Mouse (Mus musculus) granulocyte monocyte progenitor cell, adult 5-6 weeks (primary cell): Measurements from ENCODE around the gene Ubn2. TPM values are rescaled to one million over a fixed set of nuclear protein-coding genes. Genes with fewer than 3 reads are reported as not detected.
"Not testable (repeated sequence)": the region's sequence is repeated elsewhere in the genome, so short reads cannot be mapped to it uniquely, and the experiment has no call there.

Experiments
- ATAC-seq: replicated peaks from 2 replicates; pipeline ENCODE4 v1.8.0; 2016; ENCODE audit warnings: mild to moderate bottlenecking, moderate TSS enrichment, inconsistent platforms; ENCODE audit not compliant: poor library complexity, severe bottlenecking
- total RNA-seq, 2 experiments: library from RNA; stranded (forward) in 1 of 2; stranded (reverse) in 1 of 2; fragments of 200-712, 200-1000 nt in 1 of 2; fragments of >200 nt in 1 of 2; fragmentation: Nextera tagmentation in 1 of 2; gene quantifications; 2 replicates each; pipeline ENCODE4 v1.2.3; 2014 to 2017

The Ubn2 gene
- total RNA-seq, 2 experiments from 2014 or later: 27.8 to 48.2 TPM

GRCm38 (mm10) chr6:38533428-38534405 lies 100.0 kb downstream of the Ubn2 start, which contains the start of gene Fmc1:
TSS of gene Fmc1 (plus strand) at chr6:38533502.
- peak; percentile 64 for ATAC-seq

DNA sequence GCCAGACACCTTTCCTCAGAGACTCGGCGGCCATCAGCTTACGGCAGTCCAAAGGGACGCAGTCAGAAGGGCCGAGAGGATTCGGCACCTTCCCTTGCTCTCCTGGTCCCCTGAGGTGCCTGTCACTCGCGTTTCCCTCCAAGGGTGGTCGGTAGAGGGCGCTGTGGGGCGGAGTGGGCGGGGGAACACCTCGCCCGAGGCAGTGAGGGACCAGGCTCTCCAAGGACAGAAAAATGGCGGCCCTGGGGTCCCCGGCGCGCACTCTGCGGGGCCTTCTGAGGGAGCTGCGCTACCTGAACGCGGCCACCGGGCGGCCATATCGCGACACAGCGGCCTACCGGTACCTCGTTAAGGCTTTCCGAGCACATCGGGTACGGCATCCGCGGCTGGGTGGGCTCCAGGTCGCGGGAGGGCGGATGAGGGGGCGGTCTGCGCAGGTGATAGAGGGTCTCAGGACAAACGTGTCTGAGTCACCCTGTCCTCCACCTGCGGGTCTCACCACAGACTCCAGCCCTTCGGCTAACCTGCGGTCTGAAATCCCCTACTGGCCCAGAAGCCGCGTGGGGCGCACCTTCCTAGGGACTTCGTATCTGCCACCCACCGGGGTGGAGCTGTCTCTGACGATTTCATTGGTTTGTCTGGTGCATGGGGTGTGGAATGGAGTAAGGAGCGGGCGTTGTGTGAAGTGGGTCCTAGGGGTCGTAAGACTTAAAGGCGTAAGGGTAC lies 101.1 kb downstream of the Ubn2 start:
- ATAC-seq: peak; percentile 59

GRCm38 (mm10) chr6:38535366-38535690 lies 101.6 kb downstream of the Ubn2 start:
- no peak for ATAC-seq

- ATAC-seq: no peak
These were observed 102.0 kb downstream of the Ubn2 start for GRCm38 (mm10) chr6:38535788-38536187.

GRCm38 (mm10) chr6:38544141-38544540 lies 110.4 kb downstream of the Ubn2 start:
- not testable (repeated sequence) for ATAC-seq

GRCm38 (mm10) chr6:38547005-38547404 lies 113.3 kb downstream of the Ubn2 start:
- ATAC-seq: not testable (repeated sequence)

DNA sequence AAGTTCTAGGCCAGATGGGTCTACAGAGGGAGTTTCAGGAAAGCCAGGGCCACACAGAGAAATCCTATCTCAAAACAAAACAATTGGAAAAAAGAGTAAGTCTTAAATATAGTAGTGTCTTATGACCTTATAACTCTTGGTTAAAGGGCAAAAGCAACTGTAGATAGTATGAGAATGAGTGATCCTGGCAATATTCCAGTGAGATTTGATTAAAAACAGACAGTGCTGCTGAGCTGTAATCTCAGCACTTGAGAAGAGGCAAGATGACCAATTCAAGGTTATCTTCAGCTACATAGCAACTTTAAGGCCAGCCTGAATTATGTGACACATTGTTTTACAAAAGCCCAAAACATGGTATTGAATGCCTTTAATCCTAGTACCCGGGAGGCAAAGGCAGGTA lies 114.0 kb downstream of the Ubn2 start:
- ATAC-seq: no peak

- not testable (repeated sequence) for ATAC-seq
These were observed 114.8 kb downstream of the Ubn2 start for GRCm38 (mm10) chr6:38548595-38548994.

DNA sequence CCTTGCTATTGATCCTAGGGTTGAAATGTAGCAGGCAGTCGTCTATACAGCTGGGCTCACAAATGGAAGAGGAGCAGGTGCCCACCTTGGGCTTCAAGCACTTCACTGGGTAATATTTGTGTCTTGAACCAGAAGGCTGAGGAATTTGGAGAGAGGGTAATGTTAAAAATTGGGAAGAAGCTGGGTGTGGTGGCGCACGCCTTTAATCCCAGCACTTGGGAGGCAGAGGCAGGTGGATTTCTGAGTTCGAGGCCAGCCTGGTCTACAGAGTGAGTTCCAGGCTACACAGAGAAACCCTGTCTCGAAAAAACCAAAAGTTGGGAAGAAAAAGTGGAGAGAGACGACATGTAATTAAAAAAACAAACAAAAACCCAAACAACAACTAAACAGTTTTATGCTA lies 116.1 kb downstream of the Ubn2 start:
- not testable (repeated sequence) for ATAC-seq

DNA sequence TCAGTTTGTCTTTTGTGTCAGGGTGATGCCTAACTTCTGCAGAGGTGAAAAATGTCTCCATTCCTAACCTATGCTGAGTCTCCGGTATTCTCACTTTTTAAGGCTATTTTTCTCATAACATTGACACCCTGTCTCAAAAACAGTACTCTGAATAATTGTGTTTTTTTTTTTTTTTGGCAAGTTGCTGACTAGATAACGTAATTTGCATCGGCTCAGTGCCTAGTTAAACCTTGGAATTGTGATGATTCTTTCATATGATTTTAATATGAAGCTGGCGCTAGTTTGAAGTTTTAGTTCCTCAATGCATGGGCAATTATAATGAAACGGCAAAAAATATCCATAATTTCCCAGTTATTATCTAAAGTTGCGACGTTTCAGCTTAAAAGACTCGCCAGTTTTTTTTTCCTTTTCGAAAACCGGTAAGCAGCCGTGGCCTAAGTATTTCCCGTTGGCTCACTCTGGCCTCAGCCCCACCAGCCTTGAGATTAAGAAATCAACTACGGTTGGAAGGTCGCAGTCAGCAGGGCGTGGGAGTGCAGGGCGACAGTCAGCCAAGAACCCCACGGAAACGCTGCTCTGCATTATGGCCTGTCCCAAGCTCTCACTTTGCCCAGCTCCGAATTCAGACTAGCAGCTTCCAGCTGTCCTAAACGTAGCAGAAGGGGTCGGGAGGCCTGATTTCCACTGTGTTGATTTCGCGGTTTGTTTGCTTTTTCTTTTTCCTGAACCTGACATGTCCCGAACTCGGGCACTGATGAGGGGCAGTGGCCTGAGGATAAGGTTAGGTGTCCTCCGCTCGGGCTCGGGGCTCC lies 116.7 kb downstream of the Ubn2 start:
- peak; percentile 59 for ATAC-seq

DNA sequence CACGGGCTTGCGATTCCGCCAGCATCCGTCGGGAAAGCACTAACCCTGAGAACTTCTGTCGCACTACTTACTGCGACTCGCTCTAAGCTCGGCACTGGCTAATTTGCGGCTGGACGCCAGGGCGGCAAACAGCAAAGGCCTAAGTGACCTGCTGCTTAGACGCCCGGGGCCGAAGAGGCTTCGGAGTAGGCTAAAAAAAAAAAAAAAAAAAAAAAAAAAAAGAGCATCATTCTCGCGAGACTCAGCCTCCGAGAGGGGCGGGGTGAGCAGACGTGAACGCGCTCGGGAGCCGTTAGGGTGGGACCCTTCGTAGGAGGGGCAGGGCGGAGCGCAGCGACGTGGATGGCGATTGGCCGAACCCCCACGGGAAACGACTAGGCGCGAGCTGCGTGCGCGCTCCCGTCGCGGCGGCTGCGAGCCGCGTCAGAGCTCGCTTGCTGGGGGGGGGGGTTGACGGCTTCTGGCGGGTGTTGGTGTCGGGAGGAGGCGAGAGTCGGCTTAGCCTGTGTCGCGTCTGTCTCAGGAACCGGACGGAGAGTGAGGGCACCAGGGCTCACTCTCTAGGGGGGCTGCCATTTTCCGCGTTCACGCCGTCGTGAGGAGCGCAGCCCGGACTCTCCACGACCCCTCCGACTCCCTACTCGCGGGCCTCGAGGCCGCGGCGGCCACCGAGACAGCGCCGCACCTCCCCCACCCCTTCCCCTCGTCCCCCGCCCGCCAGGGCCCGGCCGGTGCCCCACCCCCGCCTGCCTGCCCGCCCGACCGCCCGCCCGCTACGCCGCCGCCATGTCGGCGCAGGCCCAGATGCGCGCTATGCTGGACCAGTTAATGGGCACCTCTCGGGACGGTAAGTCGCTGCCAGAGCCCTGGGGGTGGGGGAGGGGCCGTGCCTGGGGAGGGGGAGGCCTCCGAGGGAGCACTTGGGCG lies 117.6 kb downstream of the Ubn2 start, which contains the start of gene Luc7l2:
TSS of gene Luc7l2 (plus strand) at position 273 of the 927 bp plus-strand sequence.
- peak; percentile 77 for ATAC-seq

DNA sequence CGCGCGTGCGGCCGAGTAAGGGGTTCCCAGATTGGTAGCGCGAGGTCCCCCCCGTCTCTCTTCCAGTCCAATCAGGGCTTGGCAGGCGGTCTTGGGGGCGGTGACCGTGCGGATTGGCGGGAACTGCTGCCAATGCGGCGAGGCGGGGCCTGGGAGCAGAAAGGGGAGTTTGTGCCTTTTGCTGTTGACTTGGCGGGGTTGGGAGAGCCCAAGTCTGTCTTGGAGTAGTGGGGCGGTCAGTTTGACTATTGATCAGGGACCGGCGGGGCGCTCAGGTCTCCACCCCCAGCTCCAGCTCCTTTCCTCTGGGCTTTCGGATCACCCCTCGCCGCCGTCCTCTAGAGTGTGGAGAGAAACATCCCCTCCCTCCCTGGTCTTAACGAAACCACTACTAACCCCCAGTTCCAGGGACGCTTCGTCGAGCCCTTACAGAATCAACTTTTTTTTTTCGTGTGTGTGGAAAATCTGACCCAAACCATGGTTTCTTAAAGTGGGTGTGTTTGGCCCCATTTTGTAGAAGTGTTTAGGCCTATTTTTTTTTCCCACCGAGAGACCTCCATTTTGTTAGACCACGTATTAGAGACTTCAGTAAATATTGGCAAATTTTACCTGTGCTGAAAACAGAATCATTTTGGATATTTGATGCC lies 118.4 kb downstream of the Ubn2 start:
- ATAC-seq: peak; percentile 78

DNA sequence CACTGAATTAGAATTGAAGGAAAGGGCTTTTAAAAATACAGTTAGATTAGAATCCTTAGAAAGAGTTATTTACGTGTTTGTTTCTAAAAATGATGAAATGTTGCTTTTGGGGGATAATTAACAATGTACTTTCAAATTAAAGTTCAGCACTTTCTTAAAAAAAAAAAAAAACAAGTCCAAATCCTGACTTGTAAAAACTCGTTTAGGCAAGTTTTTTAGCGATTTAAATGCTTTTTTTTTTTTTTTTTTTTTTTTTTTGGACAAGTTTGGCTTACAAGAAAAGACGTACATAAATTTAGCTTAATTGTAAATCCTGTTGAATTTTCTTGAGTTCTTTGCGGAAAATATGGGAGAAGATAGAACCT lies 118.9 kb downstream of the Ubn2 start:
- ATAC-seq: no peak

Other genes starting within 250 kb of the Ubn2 start
- 2.0 and 2.2 TPM in 2 replicates for gene D630045J12Rik, start 179.9 kb upstream of the Ubn2 start, total RNA-seq (2014; fragmentation: Nextera tagmentation)
- gene D630045J12Rik, start 179.9 kb upstream of the Ubn2 start, total RNA-seq (2017): 0.15 and 0.22 TPM in 2 replicates
- 19.3 and 23.8 TPM in 2 replicates for gene Zc3hav1l, start 134.7 kb upstream of the Ubn2 start, total RNA-seq (2014; fragmentation: Nextera tagmentation)
- 4.1 and 5.1 TPM in 2 replicates for gene Zc3hav1l, start 134.7 kb upstream of the Ubn2 start, total RNA-seq (2017)
- 46.8 and 48.4 TPM in 2 replicates for gene Zc3hav1, start 79.3 kb upstream of the Ubn2 start, total RNA-seq (2014; fragmentation: Nextera tagmentation)
- gene Zc3hav1, start 79.3 kb upstream of the Ubn2 start, total RNA-seq (2017): 47.6 and 53.1 TPM in 2 replicates
- 0.79 TPM in 1 of 2 replicates, not detected in the other for gene Ttc26, start 52.5 kb upstream of the Ubn2 start, total RNA-seq (2014; fragmentation: Nextera tagmentation)
- gene Ttc26, start 52.5 kb upstream of the Ubn2 start, total RNA-seq (2017): 0.90 and 1.7 TPM in 2 replicates
- 128 and 160 TPM in 2 replicates for gene Fmc1, start 99.6 kb downstream of the Ubn2 start, total RNA-seq (2014; fragmentation: Nextera tagmentation)
- 61.3 and 84.4 TPM in 2 replicates for gene Fmc1, start 99.6 kb downstream of the Ubn2 start, total RNA-seq (2017)
- gene Luc7l2, start 117.4 kb downstream of the Ubn2 start, total RNA-seq (2014; fragmentation: Nextera tagmentation): 176 TPM in 2 replicates
- 185 and 219 TPM in 2 replicates for gene Luc7l2, start 117.4 kb downstream of the Ubn2 start, total RNA-seq (2017)
- gene Klrg2, start 203.3 kb downstream of the Ubn2 start, total RNA-seq (2014; fragmentation: Nextera tagmentation): 0.68 TPM in 1 of 2 replicates, not detected in the other
- 0.30 and 0.72 TPM in 2 replicates for gene Klrg2, start 203.3 kb downstream of the Ubn2 start, total RNA-seq (2017)
- 0.45 TPM in 1 of 2 replicates, not detected in the other for gene Clec2l, start 229.1 kb downstream of the Ubn2 start, total RNA-seq (2014; fragmentation: Nextera tagmentation)
- not detected in 2 replicates for gene Clec2l, start 229.1 kb downstream of the Ubn2 start, total RNA-seq (2017)